Mouse (Mus musculus): Measurements from ENCODE around the gene Tmsb15a.
"Not testable (repeated sequence)": the region's sequence is repeated elsewhere in the genome, so short reads cannot be mapped to it uniquely, and the experiment has no call there.

GRCm38 (mm10) chrX:135745376-135745775 is 20.3 kb upstream of the Tmsb15a start:
- TF ChIP-seq ELF1 (IDR thresholded peaks at IDR 0.05; ENCODE audit: low read depth, low read length); EP300 (IDR thresholded peaks at IDR 0.05; ENCODE audit: low read length); PAX5 (IDR thresholded peaks at IDR 0.05; ENCODE audit: low read length); ZC3H11A (IDR thresholded peaks at IDR 0.05; ENCODE audit: low read depth, low read length); E2F4 (IDR thresholded peaks at IDR 0.05; ENCODE audit: insufficient replicate concordance, low read depth, low read length); CTCF (conservative IDR thresholded peaks at IDR 0.05 in 1 of 2, IDR thresholded peaks at IDR 0.05 in 1 of 2; ENCODE audit: low read depth in 2 of 2, low read length in 2 of 2); JUND (conservative IDR thresholded peaks at IDR 0.05; ENCODE audit: low read depth, low read length); NELFE (IDR thresholded peaks at IDR 0.05; ENCODE audit: low read depth, low read length); USF1 (IDR thresholded peaks at IDR 0.05; ENCODE audit: low read depth, low read length): not testable (repeated sequence)

Data from CH12.LX (cell line).